Mouse (Mus musculus): Measurements from ENCODE around the gene Cd72. TPM values are rescaled to one million over a fixed set of nuclear protein-coding genes. Genes with fewer than 3 reads are reported as not detected.

Gene Cd72
- polyA plus RNA-seq, 1 experiment from 2014 or later, result 3.2 TPM

DNA sequence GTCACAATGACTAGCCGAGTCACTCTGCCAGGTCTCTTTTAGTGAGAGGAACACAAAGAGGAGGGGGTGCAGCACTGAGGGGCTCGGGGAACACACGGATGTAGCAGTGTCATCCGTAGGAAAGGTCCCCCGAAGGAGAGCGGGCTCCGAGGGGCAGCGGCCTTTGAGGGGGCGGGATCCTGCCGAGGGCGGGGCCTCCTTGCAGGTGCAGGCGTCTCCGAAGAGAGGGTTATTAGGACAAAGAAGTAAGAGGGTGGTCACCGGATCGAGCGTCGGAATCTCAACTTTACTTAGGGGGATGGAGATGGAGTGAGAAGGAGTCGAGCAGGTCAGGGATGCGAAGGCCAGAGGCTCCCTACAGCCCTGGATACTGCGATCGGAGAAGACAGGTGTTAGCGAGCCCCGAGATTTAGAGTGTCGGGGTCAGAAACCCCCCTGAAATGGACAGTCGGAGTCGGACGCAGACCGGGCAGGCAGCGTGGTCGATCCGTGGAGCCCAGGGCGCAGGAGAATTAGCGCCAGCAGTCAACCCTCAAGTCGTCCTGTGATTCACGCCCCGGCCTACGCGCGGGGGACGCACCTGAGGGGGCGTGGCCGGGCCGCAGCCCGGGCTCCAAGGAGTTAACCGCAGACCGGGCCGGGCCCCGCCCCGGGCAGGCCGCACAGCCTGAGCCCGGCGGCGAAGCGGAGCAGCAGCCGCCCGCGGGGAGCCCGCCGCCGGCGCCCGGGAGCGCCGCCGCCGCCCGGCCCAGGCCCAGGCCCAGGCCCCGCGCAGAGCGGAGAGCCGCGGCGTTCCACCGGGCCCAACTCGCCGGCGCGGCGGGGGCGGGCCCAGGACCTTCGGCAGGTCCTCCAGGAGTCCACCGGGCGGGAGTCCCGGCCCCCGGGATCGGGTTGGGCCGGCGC, 11.7 kb downstream of the Cd72 start:
- Histone ChIP-seq H3K4me3 (ENCODE audit: low read depth, low read length) (peak overlapping the region; percentile 92), H3K27me3 (ENCODE audit: insufficient read depth, low read length) (no peaks in the 10 kb centered on the region), H3K4me1 (ENCODE audit: insufficient read depth) (peaks cover 8% of the 10 kb centered on the region), H3K36me3 (ENCODE audit: insufficient read depth) (peaks cover 30% of the 10 kb centered on the region), H3K9me3 (ENCODE audit: low read depth, low read length) (no peaks in the 10 kb centered on the region), H3K27ac (ENCODE audit: low read depth) (peak overlapping the region; percentile 93), H3K9ac (peak overlapping the region; percentile 95), H3K4me2 (peak overlapping the region; percentile 97)
- ATAC-seq (ENCODE audit: insufficient read depth), result peak; percentile 76
- peak; percentile 87 for DNase-seq
- TF ChIP-seq CTCF (IDR thresholded peaks at IDR 0.05; ENCODE audit: low read depth), result no peak
- under 1% methylated on average over 72 of the region's 88 CpGs for WGBS

GRCm38 (mm10) chr4:43442044-43442443, 12.4 kb downstream of the Cd72 start:
- H3K27ac ChIP-seq (ENCODE audit: low read depth), result peak overlapping the region; percentile 93
- H3K4me3 ChIP-seq (ENCODE audit: low read depth, low read length), result peak overlapping the region; percentile 92
- ATAC-seq (ENCODE audit: insufficient read depth) (peak; percentile 93), DNase-seq (peak; percentile 100)
- peak; percentile 97 for TF ChIP-seq CTCF (IDR thresholded peaks at IDR 0.05; ENCODE audit: low read depth)
- peaks cover 23% of the 10 kb centered on the region for H3K36me3 ChIP-seq (ENCODE audit: insufficient read depth)
- H3K4me2 ChIP-seq, result peak overlapping the region; percentile 97
- under 1% methylated on average over 33 of the region's 33 CpGs for WGBS
- peaks cover 8% of the 10 kb centered on the region for H3K4me1 ChIP-seq (ENCODE audit: insufficient read depth)
- peak overlapping the region; percentile 95 for H3K9ac ChIP-seq
- no peaks in the 10 kb centered on the region for H3K9me3 ChIP-seq (ENCODE audit: low read depth, low read length)
- H3K27me3 ChIP-seq (ENCODE audit: insufficient read depth, low read length), result no peaks in the 10 kb centered on the region

- Histone ChIP-seq H3K27ac (ENCODE audit: low read depth) (peak within 1 kb of the TSS; percentile 93), H3K9me3 (ENCODE audit: low read depth, low read length) (no peaks in the 10 kb centered on the region), H3K4me2 (peak within 1 kb of the TSS; percentile 97), H3K27me3 (ENCODE audit: insufficient read depth, low read length) (no peaks in the 10 kb centered on the region), H3K36me3 (ENCODE audit: insufficient read depth) (peaks cover 19% of the 10 kb centered on the region), H3K4me1 (ENCODE audit: insufficient read depth) (peaks cover 8% of the 10 kb centered on the region), H3K9ac (peak within 1 kb of the TSS; percentile 95), H3K4me3 (ENCODE audit: low read depth, low read length) (peak within 1 kb of the TSS; percentile 92)
- DNase-seq (no peak), ATAC-seq (ENCODE audit: insufficient read depth) (no peak)
- no peak for TF ChIP-seq CTCF (IDR thresholded peaks at IDR 0.05; ENCODE audit: low read depth)
- WGBS, result 25% methylated on average over 4 of the region's 4 CpGs
These were observed 12.8 kb downstream of the Cd72 start, which contains the start of gene Tesk1 for GRCm38 (mm10) chr4:43441639-43442038. TSS of gene Tesk1 (plus strand) at chr4:43441939.

- TF ChIP-seq CTCF (IDR thresholded peaks at IDR 0.05; ENCODE audit: low read depth), result no peak
- H3K4me3 ChIP-seq (ENCODE audit: low read depth, low read length), result no peak overlapping the region
- no peak overlapping the region for H3K4me2 ChIP-seq
- no peaks in the 10 kb centered on the region for H3K9me3 ChIP-seq (ENCODE audit: low read depth, low read length)
- H3K36me3 ChIP-seq (ENCODE audit: insufficient read depth), result no peaks in the 10 kb centered on the region
- peaks cover 12% of the 10 kb centered on the region for H3K27me3 ChIP-seq (ENCODE audit: insufficient read depth, low read length)
- no peak overlapping the region for H3K27ac ChIP-seq (ENCODE audit: low read depth)
- no peak overlapping the region for H3K9ac ChIP-seq
- H3K4me1 ChIP-seq (ENCODE audit: insufficient read depth), result no peaks in the 10 kb centered on the region
- DNase-seq, result no peak
- 77% methylated on average over 1 of the region's 1 CpGs for WGBS
- no peak for ATAC-seq (ENCODE audit: insufficient read depth)
These were observed 21.6 kb downstream of the Cd72 start for GRCm38 (mm10) chr4:43432832-43433231.

GRCm38 (mm10) chr4:43431690-43432089, 22.7 kb downstream of the Cd72 start:
- peak; percentile 95 for TF ChIP-seq CTCF (IDR thresholded peaks at IDR 0.05; ENCODE audit: low read depth)
- Histone ChIP-seq H3K27me3 (ENCODE audit: insufficient read depth, low read length) (peaks cover 23% of the 10 kb centered on the region), H3K36me3 (ENCODE audit: insufficient read depth) (no peaks in the 10 kb centered on the region), H3K4me1 (ENCODE audit: insufficient read depth) (no peaks in the 10 kb centered on the region), H3K9ac (no peak overlapping the region), H3K4me2 (no peak overlapping the region), H3K9me3 (ENCODE audit: low read depth, low read length) (no peaks in the 10 kb centered on the region), H3K27ac (ENCODE audit: low read depth) (no peak overlapping the region), H3K4me3 (ENCODE audit: low read depth, low read length) (no peak overlapping the region)
- peak; percentile 95 for DNase-seq
- ATAC-seq (ENCODE audit: insufficient read depth), result 0 out of 2 replicates have a peak, but pooled peaks have one; percentile 26
- 6% methylated on average over 4 of the region's 4 CpGs for WGBS

GRCm38 (mm10) chr4:43428946-43429345, 25.5 kb downstream of the Cd72 start, which contains the start of gene Fam166b:
TSS of gene Fam166b (minus strand) at chr4:43429134.
- Histone ChIP-seq H3K36me3 (ENCODE audit: insufficient read depth) (peaks cover 26% of the 10 kb centered on the region), H3K4me1 (ENCODE audit: insufficient read depth) (no peaks in the 10 kb centered on the region), H3K4me3 (ENCODE audit: low read depth, low read length) (0 out of 2 replicates have a peak within 1 kb of the TSS, but pooled peaks have one; percentile 4), H3K9me3 (ENCODE audit: low read depth, low read length) (no peaks in the 10 kb centered on the region), H3K27ac (ENCODE audit: low read depth) (no peak within 1 kb of the TSS), H3K27me3 (ENCODE audit: insufficient read depth, low read length) (peaks cover 37% of the 10 kb centered on the region), H3K9ac (peak within 1 kb of the TSS; percentile 35; the same call in 1 of the 2 replicates), H3K4me2 (peak within 1 kb of the TSS; percentile 42)
- peak; percentile 55 for DNase-seq
- TF ChIP-seq CTCF (IDR thresholded peaks at IDR 0.05; ENCODE audit: low read depth), result no peak
- ATAC-seq (ENCODE audit: insufficient read depth), result peak; percentile 35; the same call in 1 of the 2 replicates
- WGBS, result 4% methylated on average over 10 of the region's 10 CpGs
